Mouse (Mus musculus): ENCODE data around the gene Mall.

DNA sequence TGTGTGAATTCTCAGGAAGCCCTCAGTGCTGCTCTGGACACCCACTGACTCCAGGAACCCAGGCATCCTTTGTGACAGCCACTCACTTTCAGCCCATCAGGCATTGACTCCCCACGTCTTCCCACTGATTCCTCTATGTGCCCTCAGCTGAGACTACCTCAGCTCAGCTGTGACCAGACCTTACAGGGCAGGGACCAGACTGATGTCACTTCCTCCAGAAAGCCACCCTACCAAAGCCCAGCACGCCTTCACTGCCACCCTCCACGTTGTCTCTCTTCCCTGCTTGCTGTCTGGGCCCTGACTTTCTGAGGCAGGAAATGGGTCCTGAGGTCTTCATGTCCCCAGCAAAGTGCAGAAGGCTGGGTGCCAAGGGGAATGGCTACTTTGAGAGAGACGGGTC is 6.5 kb downstream of the Mall start:
- TF ChIP-seq CTCF (IDR thresholded peaks at IDR 0.05; ENCODE audit: insufficient read depth, low read depth, low read length) (no peak), POLR2A (IDR thresholded peaks at IDR 0.05; ENCODE audit: insufficient read depth, low read depth, low read length) (no peak)
